Mouse (Mus musculus): ENCODE measurements around the gene Abcg8.
A peak's percentile ranks its signal among the peaks of the same experiment; 100 is the strongest.

The Abcg8 gene

GRCm38 (mm10) chr17:84675951-84676366 lies at the start of gene Abcg8:
Gene Abcg8, plus strand, starts transcription at chr17:84676302.
- DNase-seq (ENCODE audit: low spot score in 2 of 2), result no peak

- DNase-seq (ENCODE audit: low spot score in 2 of 2), result peak in 1 of 2 experiments; percentile 15
Observed at GRCm38 (mm10) chr17:84626857-84627305, 49.2 kb upstream of the Abcg8 start.

GRCm38 (mm10) chr17:84627721-84628120 lies 48.4 kb upstream of the Abcg8 start:
- DNase-seq (ENCODE audit: low spot score in 2 of 2), result no peak

- DNase-seq (ENCODE audit: low spot score in 2 of 2), result no peak
Observed at GRCm38 (mm10) chr17:84628611-84629010, 47.5 kb upstream of the Abcg8 start.

GRCm38 (mm10) chr17:84631836-84632235 lies 44.3 kb upstream of the Abcg8 start:
- DNase-seq (ENCODE audit: low spot score in 2 of 2), result no peak

- DNase-seq (ENCODE audit: low spot score in 2 of 2), result no peak
Observed at GRCm38 (mm10) chr17:84633443-84633842, 42.7 kb upstream of the Abcg8 start.

- DNase-seq (ENCODE audit: low spot score in 2 of 2), result peak in 1 of 2 experiments; percentile 13
Observed at GRCm38 (mm10) chr17:84636328-84636727, 39.8 kb upstream of the Abcg8 start.

GRCm38 (mm10) chr17:84637971-84638370 lies 38.1 kb upstream of the Abcg8 start:
- DNase-seq (ENCODE audit: low spot score in 2 of 2), result no peak

GRCm38 (mm10) chr17:84639796-84640378 lies 36.2 kb upstream of the Abcg8 start:
- no peak for DNase-seq (ENCODE audit: low spot score in 2 of 2)

GRCm38 (mm10) chr17:84641893-84642292 lies 34.2 kb upstream of the Abcg8 start:
- peak; percentile 44 to 57 for DNase-seq (ENCODE audit: low spot score in 2 of 2)

- no peak for DNase-seq (ENCODE audit: low spot score in 2 of 2)
Observed at GRCm38 (mm10) chr17:84642324-84642723, 33.8 kb upstream of the Abcg8 start.

GRCm38 (mm10) chr17:84644292-84645050 lies 31.6 kb upstream of the Abcg8 start:
- DNase-seq (ENCODE audit: low spot score in 2 of 2), result no peak

GRCm38 (mm10) chr17:84645119-84645518 lies 31.0 kb upstream of the Abcg8 start:
- DNase-seq (ENCODE audit: low spot score in 2 of 2), result no peak

GRCm38 (mm10) chr17:84645894-84646293 lies 30.2 kb upstream of the Abcg8 start:
- no peak for DNase-seq (ENCODE audit: low spot score in 2 of 2)

- DNase-seq (ENCODE audit: low spot score in 2 of 2), result no peak
Observed at GRCm38 (mm10) chr17:84646477-84646876, 29.6 kb upstream of the Abcg8 start.

GRCm38 (mm10) chr17:84647630-84648029 lies 28.5 kb upstream of the Abcg8 start:
- no peak for DNase-seq (ENCODE audit: low spot score in 2 of 2)

- no peak for DNase-seq (ENCODE audit: low spot score in 2 of 2)
Observed at GRCm38 (mm10) chr17:84650302-84651017, 25.6 kb upstream of the Abcg8 start.

- DNase-seq (ENCODE audit: low spot score in 2 of 2), result no peak
Observed at GRCm38 (mm10) chr17:84653544-84653943, 22.6 kb upstream of the Abcg8 start.

GRCm38 (mm10) chr17:84656205-84656604 lies 19.9 kb upstream of the Abcg8 start:
- no peak for DNase-seq (ENCODE audit: low spot score in 2 of 2)

GRCm38 (mm10) chr17:84656653-84657421 lies 19.3 kb upstream of the Abcg8 start:
- DNase-seq (ENCODE audit: low spot score in 2 of 2), result no peak

- DNase-seq (ENCODE audit: low spot score in 2 of 2), result no peak
Observed at GRCm38 (mm10) chr17:84657422-84657732, 18.7 kb upstream of the Abcg8 start.

- DNase-seq (ENCODE audit: low spot score in 2 of 2), result no peak
Observed at GRCm38 (mm10) chr17:84657782-84658181, 18.3 kb upstream of the Abcg8 start.
